Mouse (Mus musculus) layer of hippocampus, adult 2 months (tissue): ENCODE data around the gene Tnn. TPM values are rescaled to one million over a fixed set of nuclear protein-coding genes. Genes with fewer than 3 reads are reported as not detected.

ENCODE experiments used
- DNase-seq, 2 experiments: peaks; one replicate each; pipeline ENCODE4 v3.0.0; 2022; ENCODE audit warnings: low spot score in 2 of 2
- H3K27ac ChIP-seq: fragments of 200-600 bp; 2 replicates; pipeline ENCODE4 v1.8.1; 2022
- H3K4me3 ChIP-seq: fragments of 200-600 bp; 2 replicates; pipeline ENCODE4 v1.8.1; 2022; ENCODE audit warnings: mild to moderate bottlenecking
- CTCF ChIP-seq: fragments of 200-600 bp; conservative IDR thresholded peaks from 2 replicates; pipeline ENCODE4 v1.8.1; 2022; ENCODE audit warnings: antibody characterized with exemption, mild to moderate bottlenecking, moderate library complexity
- total RNA-seq, 2 experiments: library from RNA; stranded (reverse); gene quantifications; 2 replicates each; pipeline ENCODE4 v1.2.3; 2021

Tnn gene
- total RNA-seq, 2 experiments from 2014 or later = 0.10 TPM; not detected in 1

DNA sequence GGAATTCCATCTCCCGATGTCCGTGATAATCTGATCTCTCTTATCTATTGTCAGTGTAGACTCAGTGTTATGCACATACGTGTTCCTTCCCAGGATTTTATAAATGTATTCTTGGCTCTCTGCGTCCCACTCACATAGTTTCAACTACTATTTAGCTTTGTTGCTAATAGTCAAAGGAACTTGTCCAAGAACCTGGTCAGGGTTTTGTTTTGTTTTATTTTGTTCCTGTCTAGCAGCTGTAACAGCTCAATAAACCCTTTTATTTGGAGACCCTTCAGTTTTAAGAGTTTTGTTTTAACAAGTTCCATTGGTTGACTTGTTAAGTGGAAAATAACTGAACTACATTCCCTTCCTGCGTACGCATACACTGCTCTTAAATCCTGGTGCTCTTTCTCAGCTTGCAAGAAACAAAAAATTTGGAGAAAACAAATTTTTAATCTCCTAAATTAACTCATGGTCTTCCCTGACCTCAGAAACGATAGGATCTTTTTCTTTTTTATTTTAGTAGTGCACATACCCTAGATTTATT lies 17.0 kb downstream of the Tnn start:
- no peak for DNase-seq
- TF ChIP-seq CTCF = no peak
- Histone ChIP-seq H3K27ac (no peak overlapping the region), H3K4me3 (no peak overlapping the region)

DNA sequence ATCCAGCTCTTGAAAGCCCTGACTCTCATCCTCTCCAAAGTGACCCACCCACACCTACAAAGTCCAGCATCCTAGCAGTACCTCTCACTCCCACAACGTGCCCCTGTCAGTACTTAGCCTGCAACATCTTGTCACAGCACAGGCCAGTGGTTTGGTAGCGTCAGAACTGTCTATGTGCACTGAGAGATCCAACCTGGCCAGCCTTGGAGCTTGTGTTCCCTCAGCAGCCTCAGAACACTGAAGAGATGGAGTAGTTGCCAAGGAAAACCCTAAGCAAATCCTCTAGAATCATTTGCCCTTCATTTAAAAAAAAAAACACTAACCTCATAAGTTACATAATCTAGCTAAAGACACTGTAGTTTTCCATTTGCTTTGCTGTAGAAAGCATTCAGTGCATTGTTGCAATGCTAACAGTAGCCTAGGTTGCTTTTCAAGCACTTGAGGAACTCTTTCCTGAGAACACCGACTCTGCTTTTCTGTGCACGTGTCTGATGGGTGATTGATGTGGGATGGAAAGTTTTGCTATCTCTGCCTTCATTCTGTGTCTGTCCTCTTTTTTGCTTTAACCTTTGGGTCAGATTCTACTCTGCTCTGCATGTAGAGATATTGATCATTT lies 19.8 kb downstream of the Tnn start:
- TF ChIP-seq CTCF = no peak
- H3K4me3 ChIP-seq = no peak overlapping the region
- no peak for DNase-seq

DNA sequence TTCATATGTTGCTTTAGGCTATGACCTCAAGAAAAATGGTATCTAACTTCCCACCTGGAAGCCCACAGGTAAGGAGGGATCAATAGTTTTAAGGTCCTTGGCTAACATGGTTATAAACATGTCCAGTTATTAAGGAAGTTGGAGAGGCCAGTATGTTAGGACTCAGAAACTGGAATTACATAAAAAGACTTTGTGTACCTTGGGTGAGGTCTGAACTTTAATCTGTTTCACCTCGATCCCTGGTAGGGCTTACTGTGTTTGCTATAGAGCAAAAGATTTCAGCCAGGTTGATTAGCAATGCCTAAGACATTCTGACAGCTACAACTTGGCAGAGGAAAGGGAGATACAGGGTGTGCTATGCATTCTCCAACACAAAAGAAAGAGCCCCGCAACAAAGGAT lies 29.4 kb downstream of the Tnn start:
- no peak overlapping the region for H3K4me3 ChIP-seq
- DNase-seq = no peak
- no peak for TF ChIP-seq CTCF

More for the DNA sequence above, 19.8 kb downstream of the Tnn start:
- H3K27ac ChIP-seq = no peak overlapping the region

DNA sequence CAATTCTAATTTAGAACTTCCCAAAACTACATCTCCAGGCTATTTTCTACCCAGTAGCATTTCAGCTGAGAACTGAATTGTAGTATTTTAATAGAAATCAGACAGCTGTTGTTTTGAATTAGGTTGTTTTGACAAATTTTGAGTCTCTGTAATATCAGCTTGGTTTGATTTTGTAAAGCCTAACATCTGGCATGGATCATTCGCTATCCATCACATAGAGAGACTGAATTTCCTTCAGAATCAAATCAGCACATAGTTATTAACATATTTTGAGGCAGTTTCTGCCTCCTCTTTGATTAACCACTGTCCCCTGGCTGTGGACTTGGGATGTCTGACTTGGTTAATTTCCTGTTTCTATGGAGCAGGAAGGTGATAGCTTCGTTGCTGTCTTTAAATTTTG lies 44.8 kb downstream of the Tnn start:
- no peak for TF ChIP-seq CTCF
- Histone ChIP-seq H3K27ac (no peak overlapping the region), H3K4me3 (no peak overlapping the region)
- DNase-seq = peak in 1 of 2 experiments; percentile 2

More for the DNA sequence above, 29.4 kb downstream of the Tnn start:
- no peak overlapping the region for H3K27ac ChIP-seq

DNA sequence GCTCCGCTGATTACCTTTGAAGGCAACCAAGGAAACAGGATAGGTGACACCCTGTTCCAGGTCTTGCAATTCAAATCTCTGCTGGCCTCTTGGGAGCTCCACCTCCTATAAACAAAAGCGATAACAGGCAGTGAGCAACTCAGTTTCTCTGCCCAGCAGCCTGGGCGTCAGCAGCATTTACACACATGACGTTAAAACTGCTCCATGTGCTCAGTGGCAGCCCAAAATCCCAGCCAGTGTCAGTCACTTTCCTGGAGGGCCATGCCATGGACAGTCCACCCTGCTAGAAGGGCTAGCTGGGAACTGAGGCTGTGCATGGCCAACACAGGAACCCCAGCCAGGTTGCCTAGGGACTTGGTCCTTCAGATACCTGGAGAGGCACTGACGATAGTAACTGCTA lies 48.0 kb downstream of the Tnn start:
- H3K27ac ChIP-seq = no peak overlapping the region
- H3K4me3 ChIP-seq = no peak overlapping the region
- no peak for DNase-seq
- no peak for TF ChIP-seq CTCF

DNA sequence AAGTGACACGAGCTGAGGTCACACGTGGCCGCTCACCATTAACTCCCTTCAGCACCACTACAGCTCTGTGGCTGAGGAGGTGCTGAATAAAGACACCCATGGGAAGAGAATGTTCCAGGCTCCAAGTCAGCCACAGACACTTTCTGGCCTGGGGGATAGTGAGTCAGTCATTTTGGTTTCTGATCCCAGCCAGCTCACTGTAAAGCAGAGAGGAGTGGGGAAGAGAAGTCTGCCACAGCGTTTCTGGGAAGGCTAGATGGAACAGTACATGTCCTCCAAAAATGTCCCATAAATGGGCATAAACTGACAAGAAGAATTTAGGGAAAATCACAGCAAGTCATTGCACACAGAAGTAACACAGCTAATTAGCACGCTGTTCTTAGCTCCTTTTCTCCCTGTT lies 52.4 kb downstream of the Tnn start:
- H3K27ac ChIP-seq = peak overlapping the region; percentile 55; the same call in 1 of the 2 replicates
- H3K4me3 ChIP-seq = no peak overlapping the region
- peak in 1 of 2 experiments; percentile 54 for DNase-seq
- no peak for TF ChIP-seq CTCF

DNA sequence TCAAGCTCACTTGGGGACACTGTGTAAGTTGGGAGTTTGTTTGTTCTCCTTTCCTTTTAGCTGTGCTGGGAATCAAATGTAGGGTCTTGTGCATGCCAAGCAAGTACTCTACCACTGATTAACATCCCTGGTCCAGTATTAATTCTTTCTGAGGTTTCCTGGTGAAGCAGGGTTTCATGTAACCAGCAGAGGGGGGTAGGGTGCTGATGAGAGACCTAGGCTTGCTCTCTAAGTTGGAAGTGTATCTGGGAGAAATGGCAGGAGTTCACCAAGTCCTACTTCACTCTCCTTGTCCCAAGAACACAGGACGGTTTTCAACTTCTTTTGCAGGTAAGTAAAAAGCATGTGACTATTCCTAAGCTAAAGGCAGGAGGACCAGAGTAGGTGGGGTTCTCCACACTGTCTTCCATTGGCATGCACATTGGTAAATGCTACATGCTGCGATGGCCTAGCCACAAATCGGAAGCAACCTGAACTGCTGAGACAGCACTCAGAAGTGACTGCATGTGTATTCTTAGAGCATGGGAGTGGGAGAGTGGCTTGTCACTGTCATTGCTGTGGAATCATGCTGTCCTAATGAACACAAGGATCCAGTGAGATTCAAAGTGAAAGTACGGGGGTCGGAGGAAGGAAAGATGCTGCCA lies 53.6 kb downstream of the Tnn start:
- TF ChIP-seq CTCF = peak; percentile 67

DNA sequence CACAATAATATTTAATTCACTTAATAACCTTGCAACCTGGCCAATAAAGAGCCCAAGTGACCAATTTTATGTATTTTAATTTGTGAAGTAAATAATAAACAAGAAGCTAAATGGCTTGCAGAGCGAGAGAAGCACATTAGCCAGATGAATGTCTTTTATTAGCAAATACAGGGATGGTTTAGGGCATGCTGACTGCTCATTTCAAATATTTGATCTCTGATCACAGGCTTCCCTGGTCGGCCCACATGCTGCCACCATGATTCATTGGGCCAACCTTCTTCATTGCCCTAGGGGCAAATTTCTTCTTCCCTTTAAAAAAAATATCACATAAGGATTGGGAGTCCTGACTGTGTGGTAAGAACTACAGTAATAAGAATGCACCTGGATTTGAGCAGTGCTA lies 66.7 kb downstream of the Tnn start:
- Histone ChIP-seq H3K27ac (no peak overlapping the region), H3K4me3 (no peak overlapping the region)
- TF ChIP-seq CTCF = no peak
- no peak for DNase-seq

More for the DNA sequence above, 53.6 kb downstream of the Tnn start:
- Histone ChIP-seq H3K4me3 (no peak overlapping the region), H3K27ac (no peak overlapping the region)
- DNase-seq = no peak

DNA sequence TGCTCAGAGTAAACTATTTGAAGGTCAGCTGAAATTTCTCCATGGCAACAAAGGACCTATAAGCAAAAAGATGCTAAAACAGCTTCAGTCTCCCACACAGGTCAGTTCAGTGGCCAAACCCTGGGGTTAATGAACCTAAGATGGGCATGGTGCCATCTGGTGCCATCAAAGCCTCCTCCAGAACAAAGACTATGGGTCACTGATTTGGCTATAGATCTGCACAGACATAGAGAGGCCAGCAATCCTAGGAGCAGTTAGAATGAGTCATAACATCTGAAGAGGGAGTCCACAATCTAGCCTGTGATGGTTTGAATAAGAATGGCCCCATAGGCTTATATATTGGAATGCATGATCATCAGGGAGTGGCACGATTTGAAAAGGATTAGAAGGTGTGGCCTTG lies 69.1 kb downstream of the Tnn start:
- no peak for DNase-seq
- no peak for TF ChIP-seq CTCF
- H3K4me3 ChIP-seq = no peak overlapping the region
- H3K27ac ChIP-seq = no peak overlapping the region

DNA sequence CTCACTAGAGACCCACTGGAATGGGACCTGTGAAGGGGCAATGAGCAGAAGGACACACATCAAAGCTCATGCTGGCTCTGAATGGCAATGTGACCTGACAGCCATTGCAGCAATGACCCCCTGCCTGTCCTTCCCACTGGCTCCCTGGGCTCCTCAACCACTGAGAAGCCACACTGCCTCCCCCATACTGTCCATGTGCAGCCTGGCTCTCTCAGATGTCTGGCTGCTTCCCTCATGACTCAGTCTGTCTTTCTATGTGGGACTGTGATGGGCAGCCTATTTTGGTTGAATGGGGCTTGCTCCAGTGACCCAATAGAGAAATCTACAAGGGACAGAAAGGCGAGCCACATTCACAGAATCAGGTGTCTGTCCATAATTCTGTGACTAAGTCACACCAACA lies 70.7 kb downstream of the Tnn start:
- Histone ChIP-seq H3K27ac (no peak overlapping the region), H3K4me3 (no peak overlapping the region)
- no peak for DNase-seq
- no peak for TF ChIP-seq CTCF

DNA sequence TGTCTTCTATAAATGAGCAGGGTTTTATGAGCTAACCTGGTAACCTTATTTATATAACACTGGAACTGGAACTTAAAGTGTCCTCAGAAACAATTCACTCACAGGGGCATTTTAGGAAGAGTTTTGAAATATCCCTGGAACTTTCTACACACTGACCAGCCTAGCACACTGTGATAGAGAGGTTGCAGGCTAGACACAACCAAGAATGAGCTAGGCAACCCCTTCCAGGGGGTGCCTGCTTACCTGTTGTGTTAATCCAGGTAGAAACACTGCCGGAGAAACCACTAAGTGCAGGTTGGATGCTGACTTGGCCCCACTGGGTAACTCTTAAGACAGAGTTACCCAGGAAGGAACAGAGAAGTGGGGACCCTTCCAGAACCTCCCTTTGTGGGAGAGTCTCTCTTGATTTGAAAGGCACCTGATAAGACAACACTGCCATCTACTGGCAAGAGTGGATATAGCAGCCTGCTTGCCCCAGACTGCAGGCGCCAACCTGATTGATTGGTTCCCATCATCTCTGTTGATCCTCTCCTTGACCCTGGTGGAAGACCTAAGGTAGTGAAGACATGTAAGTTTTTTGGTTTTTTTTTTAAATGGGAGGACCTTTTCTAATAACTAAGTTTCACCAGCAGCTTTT lies 72.5 kb downstream of the Tnn start:
- TF ChIP-seq CTCF = peak; percentile 100
- Histone ChIP-seq H3K4me3 (no peak overlapping the region), H3K27ac (no peak overlapping the region)
- DNase-seq = peak; percentile 66 to 91

DNA sequence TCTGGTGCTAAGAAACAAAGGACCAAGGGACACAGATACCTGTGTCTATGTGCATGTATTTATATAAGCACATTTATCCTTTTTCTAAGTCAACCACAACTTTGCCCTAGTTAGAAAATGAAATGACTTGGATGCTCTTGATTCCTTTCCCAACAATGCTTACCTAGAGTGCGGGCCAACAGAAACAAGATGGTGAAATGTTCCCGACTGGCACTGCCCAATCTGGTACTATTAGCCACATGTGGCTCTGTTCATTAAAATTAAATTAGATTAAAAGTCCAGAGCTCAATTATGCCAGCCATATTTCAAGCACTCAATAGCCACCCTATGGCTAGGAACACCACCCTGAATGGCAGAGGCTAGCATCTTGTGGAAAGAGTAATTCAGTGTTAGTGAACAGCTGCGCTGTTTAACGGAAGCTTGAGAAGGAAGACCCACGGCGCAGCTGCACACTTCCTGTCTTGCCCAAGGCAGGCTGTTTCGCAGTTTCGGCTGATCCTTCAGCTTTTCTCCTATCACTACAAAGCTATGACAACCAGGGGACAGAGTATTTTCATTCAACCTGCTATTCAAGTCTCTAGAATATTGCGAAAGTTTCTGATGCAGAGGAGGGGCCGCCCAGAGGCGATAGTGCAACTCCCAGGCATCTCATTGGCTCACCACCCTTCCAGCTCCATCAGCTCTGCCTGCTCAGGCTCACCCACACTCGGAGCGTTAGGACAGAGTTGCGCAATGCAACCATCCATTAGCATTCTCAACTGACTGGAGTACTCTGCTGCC lies 74.3 kb downstream of the Tnn start:
- Histone ChIP-seq H3K27ac (no peak overlapping the region), H3K4me3 (no peak overlapping the region; the same call in 1 of the 2 replicates)
- no peak for DNase-seq
- TF ChIP-seq CTCF = no peak
